Mouse (Mus musculus) CH12.LX (cell line): ENCODE data around the gene Hspb3. TPM values are rescaled to one million over a fixed set of nuclear protein-coding genes. Genes with fewer than 3 reads are reported as not detected.

Experiments used
- DNase-seq: peaks from one replicate; pipeline ENCODE4 v3.0.0-alpha.2; 2013; ENCODE audit errors: extremely low read depth
- H3K27ac ChIP-seq: 2 replicates; pipeline ENCODE4 v1.5.1; 2012; ENCODE audit warnings: low read depth, mild to moderate bottlenecking, control low read depth, moderate library complexity; ENCODE audit not compliant: insufficient read depth
- H3K27me3 ChIP-seq: replicated peaks from 2 replicates; pipeline ENCODE3; 2012; ENCODE audit warnings: inconsistent platforms
- H3K36me3 ChIP-seq, 2 experiments: replicated peaks in 1 of 2; 2 replicates each; pipeline versions ENCODE3 to v1.6.1; 2012; ENCODE audit warnings: inconsistent platforms in 1 of 2, low read length in 1 of 2, mild to moderate bottlenecking in 1 of 2, mixed read lengths in 1 of 2, moderate library complexity in 1 of 2; ENCODE audit not compliant: control insufficient read depth in 1 of 2, insufficient read depth in 1 of 2
- H3K4me1 ChIP-seq, 2 experiments: 2 replicates each; pipeline ENCODE4 v1.6.1; 2012; ENCODE audit warnings: inconsistent platforms in 1 of 2, moderate library complexity in 1 of 2; ENCODE audit not compliant: insufficient read depth in 2 of 2, control insufficient read depth in 1 of 2
- H3K4me2 ChIP-seq: 2 replicates; pipeline ENCODE4 v1.6.1; 2012; ENCODE audit warnings: low read depth, mild to moderate bottlenecking, control low read depth; ENCODE audit not compliant: poor library complexity, insufficient read depth, severe bottlenecking
- H3K4me3 ChIP-seq, 3 experiments: fragments of 150-350 bp in 1 of 3; sonication (generic) in 1 of 3; replicated peaks in 1 of 3; 2 replicates each; pipeline versions ENCODE3 to v1.5.1; 2011 to 2012; ENCODE audit warnings: low read depth in 2 of 3, low read length in 2 of 3, mild to moderate bottlenecking in 2 of 3, moderate library complexity in 2 of 3, control low read depth in 1 of 3, improper control_type of control experiment in 1 of 3, inconsistent platforms in 1 of 3, mixed read lengths in 1 of 3; ENCODE audit not compliant: poor library complexity in 1 of 3
- H3K79me2 ChIP-seq: replicated peaks from 2 replicates; pipeline ENCODE4 v1.6.1; 2012; ENCODE audit warnings: mild to moderate bottlenecking, moderate library complexity; ENCODE audit not compliant: control insufficient read depth, poor library complexity, insufficient read depth, severe bottlenecking; ENCODE audit errors: extremely low read depth
- H3K9ac ChIP-seq: 2 replicates; pipeline ENCODE4 v1.6.1; 2012; ENCODE audit warnings: low read depth, mild to moderate bottlenecking, control low read depth, moderate library complexity; ENCODE audit not compliant: insufficient read depth
- H3K9me3 ChIP-seq: replicated peaks from 2 replicates; pipeline ENCODE3; 2012; ENCODE audit warnings: low read length, inconsistent platforms, mixed read lengths
- BHLHE40 ChIP-seq: IDR thresholded peaks from 2 replicates; pipeline ENCODE4 v1.6.1; 2011; ENCODE audit warnings: mild to moderate bottlenecking, low read depth, low read length, improper control_type of control experiment
- CHD1 ChIP-seq: IDR thresholded peaks from 2 replicates; pipeline ENCODE4 v1.6.1; 2012; ENCODE audit warnings: low read depth, low read length, improper control_type of control experiment, inconsistent platforms
- CHD2 ChIP-seq: IDR thresholded peaks from 2 replicates; pipeline ENCODE4 v1.6.1; 2011; ENCODE audit warnings: low read length, improper control_type of control experiment
- CTCF ChIP-seq, 2 experiments: IDR thresholded peaks in 1 of 2; conservative IDR thresholded peaks in 1 of 2; 2 replicates each; pipeline ENCODE4 v1.5.1; 2011 to 2012; ENCODE audit warnings: low read depth in 2 of 2, low read length in 2 of 2, improper control_type of control experiment in 1 of 2, inconsistent platforms in 1 of 2, mild to moderate bottlenecking in 1 of 2, moderate library complexity in 1 of 2
- E2F4 ChIP-seq: IDR thresholded peaks from 2 replicates; pipeline ENCODE4 v1.6.1; 2011; ENCODE audit warnings: low read depth, low read length, improper control_type of control experiment; ENCODE audit not compliant: insufficient replicate concordance
- EP300 ChIP-seq: IDR thresholded peaks from 2 replicates; pipeline ENCODE4 v1.6.1; 2011; ENCODE audit warnings: low read length, improper control_type of control experiment
- ETS1 ChIP-seq: conservative IDR thresholded peaks from 2 replicates; pipeline ENCODE4 v1.6.1; 2012; ENCODE audit warnings: low read depth, mild to moderate bottlenecking, inconsistent platforms, low read length, improper control_type of control experiment, moderate library complexity
- GABPA ChIP-seq: IDR thresholded peaks from 2 replicates; pipeline ENCODE4 v1.6.1; 2012; ENCODE audit warnings: low read depth, low read length, improper control_type of control experiment, inconsistent platforms; ENCODE audit not compliant: insufficient replicate concordance
- HCFC1 ChIP-seq: IDR thresholded peaks from 2 replicates; pipeline ENCODE4 v1.6.1; 2012; ENCODE audit warnings: low read depth, mild to moderate bottlenecking, inconsistent platforms, low read length, improper control_type of control experiment
- IRF4 ChIP-seq: IDR thresholded peaks from 2 replicates; pipeline ENCODE4 v1.6.1; 2014; ENCODE audit warnings: low read depth, mild to moderate bottlenecking, inconsistent platforms, low read length, improper control_type of control experiment
- JUN ChIP-seq: IDR thresholded peaks from 2 replicates; pipeline ENCODE4 v1.6.1; 2011; ENCODE audit warnings: low read depth, mild to moderate bottlenecking, low read length, improper control_type of control experiment, moderate library complexity; ENCODE audit not compliant: insufficient read depth
- JUND ChIP-seq: conservative IDR thresholded peaks from 2 replicates; pipeline ENCODE4 v1.6.1; 2011; ENCODE audit warnings: low read depth, low read length, improper control_type of control experiment
- MAZ ChIP-seq: IDR thresholded peaks from 2 replicates; pipeline ENCODE4 v1.6.1; 2012; ENCODE audit warnings: low read depth, mild to moderate bottlenecking, inconsistent platforms, low read length, improper control_type of control experiment, moderate library complexity
- MEF2A ChIP-seq: IDR thresholded peaks from 2 replicates; pipeline ENCODE4 v1.6.1; 2014; ENCODE audit warnings: low read depth, mild to moderate bottlenecking, inconsistent platforms, low read length, improper control_type of control experiment, borderline replicate concordance
- MYC ChIP-seq: IDR thresholded peaks from 2 replicates; pipeline ENCODE4 v1.6.1; 2011; ENCODE audit warnings: low read depth, mild to moderate bottlenecking, improper control_type of control experiment, low read length
- NELFE ChIP-seq: IDR thresholded peaks from 2 replicates; pipeline ENCODE4 v1.6.1; 2011; ENCODE audit warnings: low read depth, low read length, improper control_type of control experiment
- POLR2A ChIP-seq: IDR thresholded peaks from 2 replicates; pipeline ENCODE4 v1.6.1; 2011; ENCODE audit warnings: low read depth, mild to moderate bottlenecking, improper control_type of control experiment, low read length
- POLR2AphosphoS2 ChIP-seq: IDR thresholded peaks from 2 replicates; pipeline ENCODE4 v1.6.1; 2011; ENCODE audit warnings: low read depth, low read length, improper control_type of control experiment
- RAD21 ChIP-seq: IDR thresholded peaks from 2 replicates; pipeline ENCODE4 v1.6.1; 2011; ENCODE audit warnings: low read depth, mild to moderate bottlenecking, low read length, improper control_type of control experiment, moderate library complexity
- RCOR1 ChIP-seq: conservative IDR thresholded peaks from 2 replicates; pipeline ENCODE4 v1.6.1; 2012; ENCODE audit warnings: low read depth, mild to moderate bottlenecking, inconsistent platforms, low read length, improper control_type of control experiment
- SMC3 ChIP-seq: IDR thresholded peaks from 2 replicates; pipeline ENCODE4 v1.6.1; 2011; ENCODE audit warnings: low read depth, low read length, improper control_type of control experiment
- TBP ChIP-seq: conservative IDR thresholded peaks from 2 replicates; pipeline ENCODE4 v1.6.1; 2011; ENCODE audit warnings: low read depth, low read length, improper control_type of control experiment
- UBTF ChIP-seq: IDR thresholded peaks from 2 replicates; pipeline ENCODE4 v1.6.1; 2012; ENCODE audit warnings: low read depth, mild to moderate bottlenecking, inconsistent platforms, low read length, improper control_type of control experiment, moderate library complexity
- ZC3H11A ChIP-seq: IDR thresholded peaks from 2 replicates; pipeline ENCODE4 v1.6.1; 2012; ENCODE audit warnings: low read depth, mild to moderate bottlenecking, inconsistent platforms, low read length, improper control_type of control experiment
- dilution Hi-C: fragments of 300-500 bp; cut with MboI; formaldehyde crosslinking; loops from 2 replicates; pipeline ENCODE4 v1.14.3; 2020; ENCODE audit warnings: low sequenced_read_pairs; ENCODE audit not compliant: extremely low pct_unique_long_range_greater_than_20kb, extremely low pct_ligation_motif_present
- in situ Hi-C: fragments of 300-500 bp; cut with MboI; formaldehyde crosslinking; loops from 3 replicates; pipeline ENCODE4 v1.14.3; 2019; ENCODE audit warnings: low sequenced_read_pairs, low pct_ligation_motif_present, low pct_unique_long_range_greater_than_20kb, mixed read lengths
- polyA plus RNA-seq: library from polyadenylated mRNA; unstranded; fragments of >175 nt; gene quantifications from 2 replicates; pipeline ENCODE4 v1.2.1, GENCODE M21; 2012; ENCODE audit warnings: low read depth; ENCODE audit not compliant: insufficient read length
- total RNA-seq, 2 experiments: library from RNA; depleted of rRNA; stranded (reverse); fragments of 300-350 nt in 1 of 2; fragments of >200 nt in 1 of 2; gene quantifications; 2 replicates each; pipeline ENCODE4 v1.2.3; 2012 to 2014

The Hspb3 gene
- total RNA-seq (2012; rRNA removed), result not detected in 2 replicates
- not detected in 2 replicates for total RNA-seq (2014; rRNA removed)
- polyA plus RNA-seq, result not detected in 2 replicates

GRCm38 (mm10) chr13:113663151-113663779, at the start of gene Hspb3:
Gene Hspb3, minus strand, starts transcription at chr13:113663676.
- no peaks in the 10 kb centered on the region for H3K36me3 ChIP-seq
- peaks cover 0 to 10% of the 10 kb centered on the region in 2 experiments; a peak in 2 of 4 replicates for H3K4me1 ChIP-seq
- no peak within 1 kb of the TSS for H3K4me3 ChIP-seq
- no peaks in the 10 kb centered on the region for H3K79me2 ChIP-seq
- no peak for TF ChIP-seq EP300
- no peak for TF ChIP-seq HCFC1
- TF ChIP-seq ZC3H11A, result no peak
- no peak for TF ChIP-seq SMC3
- no peak for TF ChIP-seq MAZ
- TF ChIP-seq JUN, result no peak
- no peak for TF ChIP-seq POLR2AphosphoS2
- no peak within 1 kb of the TSS for H3K9ac ChIP-seq
- dilution Hi-C loops (no loop called here), in situ Hi-C loops (no loop called here)
- no peak for DNase-seq
- H3K27me3 ChIP-seq, result no peaks in the 10 kb centered on the region
- no peak within 1 kb of the TSS for H3K4me2 ChIP-seq
- H3K27ac ChIP-seq, result no peak within 1 kb of the TSS
- H3K9me3 ChIP-seq, result no peaks in the 10 kb centered on the region

DNA sequence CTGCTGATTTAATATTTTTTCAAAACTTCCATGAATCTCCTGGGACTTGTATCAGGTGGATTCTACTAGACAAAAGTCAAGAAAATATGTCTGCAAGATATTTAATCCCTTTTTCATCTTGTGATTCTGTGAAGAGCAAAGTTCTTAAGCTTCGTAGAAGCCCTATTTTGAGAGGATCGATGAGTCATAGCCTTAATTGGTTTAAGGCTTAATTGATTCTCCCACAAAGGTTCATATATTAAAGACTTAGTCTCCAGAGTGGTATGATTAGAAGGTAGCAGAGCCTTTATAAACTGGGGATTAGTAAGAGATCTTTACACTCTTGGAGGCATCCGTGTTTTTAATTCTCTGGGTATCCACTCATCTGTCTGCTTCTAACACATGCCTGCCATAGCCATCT, 49.7 kb upstream of the Hspb3 start:
- TF ChIP-seq BHLHE40 (no peak), RCOR1 (no peak), MEF2A (no peak), MAZ (no peak), ETS1 (no peak), EP300 (no peak), CTCF (conservative IDR thresholded peaks at IDR 0.05 in 1 of 2, IDR thresholded peaks at IDR 0.05 in 1 of 2; ENCODE audit: low read depth in 2 of 2, low read length in 2 of 2) (no peak), CHD2 (no peak), E2F4 (no peak), RAD21 (no peak), TBP (no peak), JUN (no peak), GABPA (no peak), POLR2A (no peak), UBTF (no peak), NELFE (no peak), CHD1 (no peak), IRF4 (no peak), MYC (no peak), JUND (no peak)
- Histone ChIP-seq H3K4me3 (no peak overlapping the region), H3K79me2 (no peaks in the 10 kb centered on the region), H3K4me2 (no peak overlapping the region), H3K27ac (no peak overlapping the region), H3K36me3 (no peaks in the 10 kb centered on the region), H3K9me3 (peaks cover 3% of the 10 kb centered on the region), H3K27me3 (no peaks in the 10 kb centered on the region), H3K4me1 (peaks cover 0 to 4% of the 10 kb centered on the region in 2 experiments; a peak in 1 of 4 replicates), H3K9ac (no peak overlapping the region)
- dilution Hi-C loops (no loop called here), in situ Hi-C loops (no loop called here)
- no peak for DNase-seq
